In the genomic region with DNA sequence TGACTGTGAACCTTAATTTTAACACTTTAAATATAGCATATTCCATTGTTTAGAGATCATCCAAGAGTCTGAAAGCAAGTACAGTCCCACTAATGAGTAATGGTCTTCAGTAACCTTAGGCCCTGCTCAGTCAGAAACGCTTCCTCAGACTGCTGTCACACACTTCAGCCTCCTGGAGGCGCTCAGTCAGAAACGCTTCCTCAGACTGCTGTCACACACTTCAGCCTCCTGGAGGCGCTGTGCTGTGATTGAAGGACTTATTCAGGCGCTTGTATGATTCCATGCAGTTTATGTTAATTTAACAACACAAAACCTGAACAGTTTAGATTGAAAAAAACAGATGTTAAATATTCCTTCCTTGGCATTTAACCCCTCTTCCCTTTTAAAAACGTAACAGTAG, we compare ENCODE assay signal across 10 mouse cellular contexts. TPM values are rescaled to one million over a fixed set of nuclear protein-coding genes. Genes with fewer than 3 reads are reported as not detected.
A peak's percentile ranks its signal among the peaks of the same experiment; 100 is the strongest.
DNase-seq lines count a peak whose midpoint lies in the region; ATAC-seq and TF ChIP-seq lines count a peak whose summit lies in the region.
"Had no signal": no experiment of that assay in that cellular context is flagged by ENCODE, and none has a peak within 500 bp of the region (broad histone marks: within the 10 kb centered on the region; RNA-seq: fewer than 3 reads in every experiment).

No protein-coding gene starts in this region.

- 74% methylated on average over 6 of the region's 6 CpGs for WGBS in heart, adult 2 months
- 75% methylated on average over 6 of the region's 6 CpGs for WGBS in embryonic facial prominence, embryonic 10.5 days
- WGBS in stomach, postnatal 0 days, result 71% methylated on average over 6 of the region's 6 CpGs
- 78% methylated on average over 6 of the region's 6 CpGs for WGBS in forebrain, embryonic 16.5 days

- H3K4me2 ChIP-seq in stomach, postnatal 0 days (replicated peaks; ENCODE audit: low read depth), result no peak overlapping the region
- no peak overlapping the region for H3K4me2 ChIP-seq in forebrain, embryonic 16.5 days (ENCODE audit: low read length)

- H3K9me3 ChIP-seq in embryonic facial prominence, embryonic 10.5 days, result no peaks in the 10 kb centered on the region
- no peaks in the 10 kb centered on the region for H3K9me3 ChIP-seq in stomach, postnatal 0 days (ENCODE audit: control insufficient read depth, low read length)
- no peaks in the 10 kb centered on the region for H3K9me3 ChIP-seq in forebrain, embryonic 16.5 days (ENCODE audit: control insufficient read depth, low read length)

- no peak for DNase-seq in heart, adult 2 months
- DNase-seq in heart, adult 9 months (ENCODE audit: low spot score in 2 of 2), result no peak
- no peak for DNase-seq in testis, postnatal 14 days (ENCODE audit: low spot score)
- DNase-seq in embryonic facial prominence, embryonic 10.5 days (ENCODE audit: low spot score), result peak; percentile 24
- DNase-seq in stomach, postnatal 0 days (ENCODE audit: low spot score), result peak; percentile 40
- DNase-seq in layer of hippocampus, postnatal 36 days, result no peak
- DNase-seq: kidney, adult 9 months had no signal

- no peak overlapping the region for H3K4me3 ChIP-seq in heart, adult 2 months
- no peak overlapping the region for H3K4me3 ChIP-seq in testis, adult 2 months (ENCODE audit: control insufficient read depth, low read depth, low read length)
- H3K4me3 ChIP-seq in embryonic facial prominence, embryonic 10.5 days, result no peak overlapping the region
- H3K4me3 ChIP-seq in stomach, postnatal 0 days (ENCODE audit: low read depth, low read length), result no peak overlapping the region
- no peak overlapping the region for H3K4me3 ChIP-seq in forebrain, embryonic 16.5 days (replicated peaks; ENCODE audit: low read length)

- no peak for ATAC-seq in stomach, postnatal 0 days (ENCODE audit: low FRiP score, low TSS enrichment)
- no peak for ATAC-seq in forebrain, embryonic 16.5 days

- no peaks in the 10 kb centered on the region for H3K4me1 ChIP-seq in heart, adult 2 months (ENCODE audit: control insufficient read depth, insufficient read depth, low read length)
- no peaks in the 10 kb centered on the region for H3K4me1 ChIP-seq in testis, adult 2 months (ENCODE audit: control insufficient read depth, insufficient read depth, low read length)
- H3K4me1 ChIP-seq in embryonic facial prominence, embryonic 10.5 days, result no peaks in the 10 kb centered on the region
- no peaks in the 10 kb centered on the region for H3K4me1 ChIP-seq in stomach, postnatal 0 days (replicated peaks; ENCODE audit: control insufficient read depth, insufficient read depth)
- no peaks in the 10 kb centered on the region for H3K4me1 ChIP-seq in forebrain, embryonic 16.5 days (replicated peaks; ENCODE audit: control insufficient read depth, insufficient read depth, low read length)

- H3K36me3 ChIP-seq in heart, adult 2 months (ENCODE audit: control insufficient read depth, insufficient read depth, low read length), result peaks cover 2% of the 10 kb centered on the region
- peaks cover 6% of the 10 kb centered on the region for H3K36me3 ChIP-seq in testis, adult 2 months (ENCODE audit: control insufficient read depth, insufficient read depth, low read length)
- H3K36me3 ChIP-seq in embryonic facial prominence, embryonic 10.5 days (replicated peaks), result peaks cover 100% of the 10 kb centered on the region
- peaks cover 24% of the 10 kb centered on the region for H3K36me3 ChIP-seq in stomach, postnatal 0 days (ENCODE audit: control insufficient read depth, insufficient read depth, low read length)
- H3K36me3 ChIP-seq in forebrain, embryonic 16.5 days (ENCODE audit: control insufficient read depth, insufficient read depth), result peaks cover 53% of the 10 kb centered on the region

- peak; percentile 46 for TF ChIP-seq CTCF in heart, adult 2 months (IDR thresholded peaks at IDR 0.05)
- TF ChIP-seq CTCF in testis, adult 2 months (IDR thresholded peaks at IDR 0.05; ENCODE audit: control insufficient read depth, insufficient read depth, insufficient replicate concordance, low read depth, low read length), result peak; percentile 38; the same call in 1 of the 2 replicates
- peak; percentile 69 for TF ChIP-seq CTCF in stomach, postnatal 0 days (IDR thresholded peaks at IDR 0.05; ENCODE audit: low read depth)

- intact Hi-C loops in heart, adult 2 months (cut with DNase I), result no loop called here

- no peak overlapping the region for H3K27ac ChIP-seq in heart, adult 2 months
- H3K27ac ChIP-seq in testis, adult 2 months (ENCODE audit: control insufficient read depth, insufficient read depth, low read depth, low read length), result no peak overlapping the region
- no peak overlapping the region for H3K27ac ChIP-seq in embryonic facial prominence, embryonic 10.5 days (replicated peaks)
- no peak overlapping the region for H3K27ac ChIP-seq in stomach, postnatal 0 days (replicated peaks)
- H3K27ac ChIP-seq in forebrain, embryonic 16.5 days (ENCODE audit: low read length), result no peak overlapping the region

- TF ChIP-seq EP300 in heart, adult 2 months (IDR thresholded peaks at IDR 0.05; ENCODE audit: insufficient read depth, low read depth, low read length), result no peak
- no peak for TF ChIP-seq EP300 in stomach, postnatal 0 days (optimal IDR thresholded peaks at IDR 0.05)

- TF ChIP-seq POLR2A in heart, adult 2 months (IDR thresholded peaks at IDR 0.05; ENCODE audit: insufficient read depth, low read depth, low read length), result no peak
- no peak for TF ChIP-seq POLR2A in testis, adult 2 months (IDR thresholded peaks at IDR 0.05; ENCODE audit: control insufficient read depth, low read depth, low read length)

- no peaks in the 10 kb centered on the region for H3K79me2 ChIP-seq in heart, adult 2 months (replicated peaks; ENCODE audit: control insufficient read depth, insufficient read depth, low read length)

- no peak overlapping the region for H3K9ac ChIP-seq in heart, adult 2 months (ENCODE audit: low read depth, low read length)
- H3K9ac ChIP-seq in stomach, postnatal 0 days (ENCODE audit: low read length), result no peak overlapping the region
- no peak overlapping the region for H3K9ac ChIP-seq in forebrain, embryonic 16.5 days (replicated peaks; ENCODE audit: low read depth, low read length)

- no peaks in the 10 kb centered on the region for H3K27me3 ChIP-seq in heart, adult 2 months (ENCODE audit: control insufficient read depth, insufficient read depth, low read length)
- no peaks in the 10 kb centered on the region for H3K27me3 ChIP-seq in testis, adult 2 months (ENCODE audit: control insufficient read depth, insufficient read depth, low read length)
- no peaks in the 10 kb centered on the region for H3K27me3 ChIP-seq in embryonic facial prominence, embryonic 10.5 days (replicated peaks; ENCODE audit: low read depth, poor library complexity, severe bottlenecking)
- no peaks in the 10 kb centered on the region for H3K27me3 ChIP-seq in stomach, postnatal 0 days (ENCODE audit: control insufficient read depth, insufficient read depth, low read length)
- no peaks in the 10 kb centered on the region for H3K27me3 ChIP-seq in forebrain, embryonic 16.5 days (replicated peaks; ENCODE audit: control insufficient read depth, insufficient read depth, low read length)

RNA-seq across cellular contexts. Expression of a gene that starts 6.0 kb away (rescaled TPM):
- total RNA-seq in heart, adult 2 months (2021), result not detected
- not detected in 2 replicates for polyA plus RNA-seq in heart, adult 2 months (2012; rRNA removed)
- polyA plus RNA-seq in testis, adult 2 months (2012; rRNA removed), result 2.8 and 3.1 TPM in 2 replicates
- 0.69 and 2.5 TPM in 2 replicates for polyA plus RNA-seq in embryonic facial prominence, embryonic 10.5 days (2016; fragmentation: Nextera tagmentation; extraction: Ambion mirVana)
- not detected in 2 replicates for polyA plus RNA-seq in stomach, postnatal 0 days (2015; fragmentation: Nextera tagmentation; extraction: Ambion mirVana)
- total RNA-seq in layer of hippocampus, postnatal 36 days (2021), result under 1 TPM in 1 of 2 experiments, not detected in 1; 0.88 TPM
- polyA plus RNA-seq in forebrain, embryonic 16.5 days (2015; fragmentation: Nextera tagmentation; extraction: Ambion mirVana), result not detected in 2 replicates
- polyA plus RNA-seq: liver, embryonic 16.5 days had no signal

RNA-seq across cellular contexts. Expression of a gene that starts 16.5 kb away (rescaled TPM):
- total RNA-seq in heart, adult 2 months (2021), result 10 to 100 TPM; 22.4 to 23.7 TPM
- 13.1 and 27.9 TPM in 2 replicates for polyA plus RNA-seq in heart, adult 2 months (2012; rRNA removed)
- 9.0 and 9.7 TPM in 2 replicates for polyA plus RNA-seq in testis, adult 2 months (2012; rRNA removed)
- 214 and 222 TPM in 2 replicates for polyA plus RNA-seq in embryonic facial prominence, embryonic 10.5 days (2016; fragmentation: Nextera tagmentation; extraction: Ambion mirVana)
- polyA plus RNA-seq in stomach, postnatal 0 days (2015; fragmentation: Nextera tagmentation; extraction: Ambion mirVana), result 44.6 and 47.2 TPM in 2 replicates
- total RNA-seq in layer of hippocampus, postnatal 36 days (2021), result 100 to 1,000 TPM; 131 to 154 TPM
- 370 and 414 TPM in 2 replicates for polyA plus RNA-seq in forebrain, embryonic 16.5 days (2015; fragmentation: Nextera tagmentation; extraction: Ambion mirVana)

RNA-seq across cellular contexts. Expression of a gene that starts 17.7 kb away (rescaled TPM):
- total RNA-seq in heart, adult 2 months (2021), result 10 to 100 TPM in 1 of 2 experiments, 1 to 10 TPM in 1; 8.9 to 11.0 TPM
- polyA plus RNA-seq in heart, adult 2 months (2012; rRNA removed), result 8.6 and 10.7 TPM in 2 replicates
- polyA plus RNA-seq in testis, adult 2 months (2012; rRNA removed), result 77.1 and 82.3 TPM in 2 replicates
- polyA plus RNA-seq in embryonic facial prominence, embryonic 10.5 days (2016; fragmentation: Nextera tagmentation; extraction: Ambion mirVana), result 22.6 and 25.1 TPM in 2 replicates
- 15.0 and 16.4 TPM in 2 replicates for polyA plus RNA-seq in stomach, postnatal 0 days (2015; fragmentation: Nextera tagmentation; extraction: Ambion mirVana)
- total RNA-seq in layer of hippocampus, postnatal 36 days (2021), result 10 to 100 TPM; 16.4 to 16.5 TPM
- 34.2 and 36.0 TPM in 2 replicates for polyA plus RNA-seq in forebrain, embryonic 16.5 days (2015; fragmentation: Nextera tagmentation; extraction: Ambion mirVana)

RNA-seq across cellular contexts. Expression of a gene that starts 23.5 kb away (rescaled TPM):
- total RNA-seq in heart, adult 2 months (2021), result 10 to 100 TPM; 69.6 to 82.5 TPM
- polyA plus RNA-seq in heart, adult 2 months (2012; rRNA removed), result 30.3 and 55.6 TPM in 2 replicates
- polyA plus RNA-seq in testis, adult 2 months (2012; rRNA removed), result 4.8 and 5.0 TPM in 2 replicates
- 68.2 and 73.0 TPM in 2 replicates for polyA plus RNA-seq in embryonic facial prominence, embryonic 10.5 days (2016; fragmentation: Nextera tagmentation; extraction: Ambion mirVana)
- polyA plus RNA-seq in stomach, postnatal 0 days (2015; fragmentation: Nextera tagmentation; extraction: Ambion mirVana), result 93.8 and 94.8 TPM in 2 replicates
- 100 to 1,000 TPM; 105 to 114 TPM for total RNA-seq in layer of hippocampus, postnatal 36 days (2021)
- 104 and 119 TPM in 2 replicates for polyA plus RNA-seq in forebrain, embryonic 16.5 days (2015; fragmentation: Nextera tagmentation; extraction: Ambion mirVana)

RNA-seq across cellular contexts. Expression of a gene that starts 49.4 kb away (rescaled TPM):
- 10 to 100 TPM; 41.9 to 42.0 TPM for total RNA-seq in heart, adult 2 months (2021)
- 22.7 and 32.3 TPM in 2 replicates for polyA plus RNA-seq in heart, adult 2 months (2012; rRNA removed)
- polyA plus RNA-seq in testis, adult 2 months (2012; rRNA removed), result 68.3 and 87.3 TPM in 2 replicates
- 902 and 949 TPM in 2 replicates for polyA plus RNA-seq in embryonic facial prominence, embryonic 10.5 days (2016; fragmentation: Nextera tagmentation; extraction: Ambion mirVana)
- polyA plus RNA-seq in stomach, postnatal 0 days (2015; fragmentation: Nextera tagmentation; extraction: Ambion mirVana), result 242 and 277 TPM in 2 replicates
- 10 to 100 TPM; 71.7 to 74.6 TPM for total RNA-seq in layer of hippocampus, postnatal 36 days (2021)
- 420 and 457 TPM in 2 replicates for polyA plus RNA-seq in forebrain, embryonic 16.5 days (2015; fragmentation: Nextera tagmentation; extraction: Ambion mirVana)

Comparison
In these comparisons a context has a peak if more than half of its experiments do, and no peak if none do; other contexts are left out.
1. DNase-seq: peak in embryonic facial prominence, embryonic 10.5 days (single experiment) and stomach, postnatal 0 days (single experiment); none in heart, adult 2 months (0 of 2), heart, adult 9 months (0 of 2), testis, postnatal 14 days (single experiment) and layer of hippocampus, postnatal 36 days (0 of 2).
2. Peak in every context shown above with its lines, with median percentiles within 50 percentile points of each other: CTCF ChIP-seq.